Mouse (Mus musculus): ENCODE data around the gene Tex33.
A peak's percentile ranks its signal among the peaks of the same experiment; 100 is the strongest.

Tex33 gene

GRCm38 (mm10) chr15:78395478-78395962, at the start of gene Tex33:
TSS of gene Tex33 (minus strand) at chr15:78395912.
- DNase-seq (ENCODE audit: low spot score in 2 of 2), result no peak

GRCm38 (mm10) chr15:78443857-78444256, 48.1 kb upstream of the Tex33 start:
- no peak for DNase-seq (ENCODE audit: low spot score in 2 of 2)

- no peak for DNase-seq (ENCODE audit: low spot score in 2 of 2)
These were observed 46.5 kb upstream of the Tex33 start for GRCm38 (mm10) chr15:78442231-78442630.

GRCm38 (mm10) chr15:78438973-78439372, 43.3 kb upstream of the Tex33 start:
- DNase-seq (ENCODE audit: low spot score in 2 of 2), result no peak

GRCm38 (mm10) chr15:78438505-78438904, 42.8 kb upstream of the Tex33 start:
- no peak for DNase-seq (ENCODE audit: low spot score in 2 of 2)

GRCm38 (mm10) chr15:78438018-78438394, 42.3 kb upstream of the Tex33 start:
- no peak for DNase-seq (ENCODE audit: low spot score in 2 of 2)

- DNase-seq (ENCODE audit: low spot score in 2 of 2), result peak; percentile 74 to 77
These were observed 41.7 kb upstream of the Tex33 start for GRCm38 (mm10) chr15:78437237-78438017.

- DNase-seq (ENCODE audit: low spot score in 2 of 2), result peak; percentile 91 to 93
These were observed 40.9 kb upstream of the Tex33 start for GRCm38 (mm10) chr15:78436380-78437192.

- DNase-seq (ENCODE audit: low spot score in 2 of 2), result peak; percentile 20 to 33
These were observed 40.0 kb upstream of the Tex33 start for GRCm38 (mm10) chr15:78435681-78436080.

GRCm38 (mm10) chr15:78434896-78435520, 39.3 kb upstream of the Tex33 start:
- peak; percentile 70 to 72 for DNase-seq (ENCODE audit: low spot score in 2 of 2)

GRCm38 (mm10) chr15:78431541-78432121, 35.9 kb upstream of the Tex33 start:
- DNase-seq (ENCODE audit: low spot score in 2 of 2), result no peak

- peak in 1 of 2 experiments; percentile 13 for DNase-seq (ENCODE audit: low spot score in 2 of 2)
These were observed 35.2 kb upstream of the Tex33 start for GRCm38 (mm10) chr15:78430874-78431273.

GRCm38 (mm10) chr15:78429871-78430622, 34.3 kb upstream of the Tex33 start:
- DNase-seq (ENCODE audit: low spot score in 2 of 2), result no peak

GRCm38 (mm10) chr15:78429139-78429459, 33.4 kb upstream of the Tex33 start:
- DNase-seq (ENCODE audit: low spot score in 2 of 2), result no peak

GRCm38 (mm10) chr15:78428391-78429138, 32.9 kb upstream of the Tex33 start, which contains the start of gene Kctd17:
TSS of gene Kctd17 (plus strand) at chr15:78428564.
- DNase-seq (ENCODE audit: low spot score in 2 of 2), result peak; percentile 82 to 84

- DNase-seq (ENCODE audit: low spot score in 2 of 2), result no peak
These were observed 29.5 kb upstream of the Tex33 start for GRCm38 (mm10) chr15:78425230-78425629.

- no peak for DNase-seq (ENCODE audit: low spot score in 2 of 2)
These were observed 28.8 kb upstream of the Tex33 start for GRCm38 (mm10) chr15:78424507-78424906.

GRCm38 (mm10) chr15:78422046-78422956, 26.6 kb upstream of the Tex33 start:
- peak; percentile 86 to 91 for DNase-seq (ENCODE audit: low spot score in 2 of 2)

GRCm38 (mm10) chr15:78420395-78420794, 24.7 kb upstream of the Tex33 start:
- DNase-seq (ENCODE audit: low spot score in 2 of 2), result no peak
